Mouse (Mus musculus) frontal cortex, postnatal 10 days (tissue): ENCODE results near the gene D6Ertd527e.

ENCODE experiments used
- DNase-seq, 2 experiments: peaks; one replicate each; pipeline ENCODE4 v3.0.0; 2022; ENCODE audit warnings: low spot score in 2 of 2, mixed read lengths in 1 of 2

Gene D6Ertd527e

DNA sequence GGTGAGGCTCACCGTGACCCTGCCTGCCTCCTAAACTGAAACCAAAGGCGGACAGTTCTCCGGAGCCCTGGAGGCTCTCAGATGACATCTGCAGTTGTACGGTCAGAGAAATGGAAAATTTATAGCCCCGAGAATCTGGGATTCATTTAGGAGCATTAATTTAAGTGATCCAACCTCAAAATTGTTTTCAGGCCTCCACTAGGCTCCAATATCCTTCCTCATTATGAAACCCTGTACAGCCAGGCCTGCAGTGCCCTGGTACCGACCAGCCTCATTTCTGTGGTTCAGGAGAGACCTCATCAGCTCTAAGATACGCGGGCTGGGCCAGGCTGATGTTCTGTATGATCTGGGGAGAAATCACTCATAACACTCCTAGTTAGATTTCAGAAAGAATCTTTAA is 46.9 kb downstream of the D6Ertd527e start:
- no peak for DNase-seq

DNA sequence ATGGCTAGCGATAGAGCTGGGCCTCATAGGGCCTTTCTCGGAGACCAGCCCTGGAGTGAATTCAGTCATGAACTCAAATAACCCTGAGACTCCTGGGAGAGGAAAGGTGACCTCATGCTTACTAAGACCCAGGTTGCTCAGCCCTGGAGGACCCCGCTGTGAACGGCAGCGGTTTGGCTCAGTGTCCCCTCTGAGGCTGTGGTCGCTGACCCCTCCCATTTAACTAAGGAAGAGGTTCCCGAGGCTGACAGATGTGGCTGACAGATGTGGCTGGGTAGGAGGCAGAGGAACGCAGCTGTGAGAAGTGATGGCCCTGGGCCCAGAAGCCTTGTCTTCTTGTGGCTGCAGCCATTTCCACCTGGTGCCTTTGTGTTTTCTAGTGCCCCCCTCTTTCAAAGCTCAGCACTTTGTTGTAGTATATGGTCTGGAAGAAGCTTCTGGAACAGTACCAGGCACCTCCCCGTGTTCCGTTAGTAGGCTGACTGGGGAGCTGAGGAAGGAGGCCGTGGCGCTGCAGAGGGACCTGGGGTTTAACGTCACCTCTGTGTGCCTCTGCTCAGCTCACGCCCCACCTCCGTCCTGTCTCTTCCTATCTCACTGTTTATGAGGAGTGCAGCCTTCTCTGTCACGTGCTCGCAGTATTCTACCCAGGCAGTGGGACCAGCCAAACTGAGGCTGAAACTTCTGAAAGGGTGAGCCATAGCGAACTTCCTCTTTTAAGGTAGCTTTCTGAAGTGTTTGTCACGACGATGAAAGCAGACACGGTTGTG is 48.1 kb downstream of the D6Ertd527e start:
- DNase-seq: no peak

DNA sequence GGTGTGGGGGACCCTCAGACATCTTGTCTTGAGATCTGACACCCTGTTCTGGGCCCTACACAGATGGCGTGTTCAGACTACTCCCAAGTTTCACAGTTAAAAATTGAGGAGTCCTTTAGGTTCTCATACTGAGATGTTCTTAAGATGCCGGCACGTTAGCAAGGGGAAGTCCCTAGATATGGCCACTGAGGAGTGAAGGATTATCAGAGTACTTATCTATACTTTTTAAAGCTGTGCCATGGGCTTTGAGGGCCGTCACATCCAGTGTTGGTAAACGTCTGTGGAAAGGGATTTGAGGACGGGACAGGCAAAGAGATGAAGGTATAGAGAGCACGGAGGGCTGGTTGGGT is 48.7 kb downstream of the D6Ertd527e start:
- no peak for DNase-seq

DNA sequence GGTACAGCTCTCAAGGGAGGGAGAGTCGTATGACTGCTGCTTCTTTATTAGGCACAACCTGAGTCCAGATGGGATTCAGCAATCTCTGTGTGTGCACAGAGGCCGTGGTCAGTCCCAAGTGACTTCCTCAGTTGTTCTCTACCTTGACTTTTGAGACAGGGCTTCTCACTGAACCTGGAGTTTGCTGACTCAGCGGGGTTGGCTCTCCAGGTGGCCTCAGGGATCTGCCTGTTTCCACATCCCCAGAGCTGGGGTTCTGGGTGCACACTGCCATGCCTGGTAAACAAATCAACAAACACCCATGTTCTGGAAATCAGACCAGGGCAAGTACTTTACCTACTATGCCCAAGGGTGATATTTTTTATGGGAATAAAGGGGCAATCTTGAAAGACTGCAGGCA is 49.3 kb downstream of the D6Ertd527e start:
- no peak for DNase-seq

GRCm38 (mm10) chr6:87158062-87158623 is 53.6 kb downstream of the D6Ertd527e start:
- no peak for DNase-seq

DNA sequence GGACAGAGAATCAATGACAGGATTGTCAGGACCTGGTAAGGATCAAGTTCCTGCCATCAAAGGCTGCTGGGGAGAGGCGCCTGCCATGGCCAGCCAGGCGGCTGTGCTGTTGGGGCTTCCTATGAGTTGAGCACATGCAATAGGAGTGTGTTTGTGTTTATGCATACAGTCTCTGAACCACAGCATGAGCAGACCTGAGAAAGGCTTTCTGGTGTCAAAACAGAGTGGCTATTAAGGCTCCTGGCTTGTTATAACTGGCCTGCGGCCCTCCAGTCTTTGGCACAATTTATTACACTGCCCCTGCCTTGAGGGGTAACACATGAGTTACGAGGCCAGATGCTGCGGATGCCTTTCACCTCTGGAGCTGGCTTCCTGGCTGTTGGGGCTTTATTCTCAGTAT is 55.6 kb downstream of the D6Ertd527e start:
- no peak for DNase-seq

DNA sequence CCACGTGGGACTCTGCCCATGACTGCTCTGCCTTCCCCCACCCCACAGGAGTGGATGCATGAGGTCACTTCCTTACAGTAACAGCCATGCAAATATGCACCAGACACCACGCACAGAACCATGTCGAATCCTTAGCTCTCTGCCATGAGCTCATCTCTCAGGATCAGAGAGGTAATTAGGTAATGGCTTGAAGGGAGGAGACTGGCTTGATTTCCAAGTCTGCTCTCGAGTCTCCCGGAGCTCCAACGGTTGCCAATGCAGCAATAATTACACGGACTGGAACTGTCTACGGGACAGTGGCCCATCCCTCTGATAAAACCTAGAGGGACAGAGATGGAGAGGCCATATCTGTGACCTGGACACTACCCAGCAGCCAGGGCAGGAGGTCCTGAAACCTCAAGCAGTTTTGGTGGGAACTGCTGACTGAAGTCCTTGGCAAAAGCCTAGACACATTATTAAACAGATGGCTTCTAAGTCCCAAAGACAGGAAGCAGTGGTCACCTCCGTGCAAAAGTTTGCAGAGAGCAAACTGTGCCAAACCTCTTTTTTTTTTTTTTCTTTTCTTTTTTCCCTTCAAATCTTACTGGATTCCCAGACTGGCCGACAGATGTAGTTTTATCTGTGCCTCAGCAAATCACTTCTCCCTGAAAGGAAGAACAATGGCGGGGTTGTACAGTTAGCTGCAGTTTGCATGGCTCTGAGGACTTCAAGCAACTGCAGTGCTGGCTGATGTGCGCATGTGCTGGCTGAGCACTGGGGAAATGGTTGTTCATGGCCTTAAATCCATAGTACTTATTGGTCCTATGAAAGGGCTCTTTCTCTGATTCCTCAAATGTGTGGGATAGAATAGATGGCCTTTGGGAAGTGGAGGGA is 57.1 kb downstream of the D6Ertd527e start:
- DNase-seq: no peak
